Mouse (Mus musculus): ENCODE measurements at regions not wholly inside any gene's neighbourhood (a gene's known extent, or its start where the extent isn't known, plus 50 kb on each side); places are given as distances from the start of the nearest gene placed in this dataset.

DNA sequence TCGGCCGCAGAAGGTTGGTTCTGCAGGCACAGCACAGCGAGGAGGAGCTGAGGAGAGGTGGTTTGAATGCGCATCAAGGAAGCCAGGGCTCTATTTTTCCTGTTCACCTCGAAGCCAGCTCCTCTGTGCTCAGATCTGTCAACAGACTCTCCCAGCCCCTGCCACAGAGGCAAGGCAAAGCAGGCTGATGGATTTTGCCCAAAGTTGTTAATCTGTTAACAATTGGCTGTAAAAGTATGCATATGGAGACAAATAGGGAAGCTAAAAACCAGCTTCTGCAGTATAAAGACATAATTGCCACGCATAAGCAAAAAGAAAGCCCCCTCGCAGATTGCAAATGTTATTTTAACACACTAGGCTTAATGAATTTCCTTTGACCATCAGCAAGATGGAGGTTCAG is 343.3 kb upstream of the Kif2a start:
- TF ChIP-seq EP300 (IDR thresholded peaks at IDR 0.05; ENCODE audit: low read depth) (no peak), CTCF (IDR thresholded peaks at IDR 0.05; ENCODE audit: low read depth) (no peak)
